Mouse (Mus musculus) megakaryocyte, adult 5-6 weeks (primary cell): ENCODE measurements at regions not wholly inside any gene's neighbourhood (a gene's known extent, or its start where the extent isn't known, plus 50 kb on each side); places are given as distances from the start of the nearest gene placed in this dataset.

ENCODE experiments used
- ATAC-seq: 2 replicates; pipeline ENCODE4 v1.8.0; 2016; ENCODE audit warnings: mild to moderate bottlenecking, inconsistent platforms; ENCODE audit not compliant: poor library complexity, severe bottlenecking

DNA sequence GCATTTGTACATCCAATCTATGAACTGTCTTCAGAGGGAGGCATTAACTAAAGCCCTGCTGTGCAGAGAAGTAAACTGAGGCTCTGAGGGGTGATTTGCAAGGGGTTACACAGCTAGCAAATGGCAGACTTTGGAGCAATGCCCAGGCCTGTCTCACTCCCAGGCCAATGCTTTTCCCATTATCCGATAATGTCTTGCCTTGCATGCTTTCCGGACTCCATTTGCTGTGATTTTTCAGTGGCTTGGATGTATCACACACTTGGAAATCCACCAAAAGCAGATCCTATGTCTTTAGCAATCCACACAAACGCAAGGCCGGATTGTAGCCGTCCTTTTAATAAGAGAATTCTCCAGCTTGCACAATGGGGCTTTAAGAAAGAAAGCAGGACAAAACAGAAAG is 281.7 kb upstream of the Ppargc1a start:
- ATAC-seq: no peak

DNA sequence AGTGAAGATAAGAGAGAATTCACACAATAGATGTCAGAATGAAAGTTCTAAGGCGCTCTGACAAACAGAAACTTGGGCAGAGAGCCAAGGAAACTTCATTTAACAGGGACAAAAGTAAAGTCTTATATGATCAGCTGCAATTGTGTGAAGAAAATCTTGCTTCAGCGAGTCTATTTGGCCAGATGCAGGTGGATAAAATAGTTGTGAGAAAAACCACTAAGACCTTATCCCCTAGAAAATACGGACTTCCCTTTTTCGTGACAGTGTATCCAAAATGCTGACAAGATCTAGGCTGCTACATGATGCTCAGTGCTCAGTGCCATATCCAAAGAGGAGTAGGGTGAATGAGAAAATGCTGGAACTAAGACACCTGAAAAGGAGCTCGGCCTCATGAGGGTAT is 274.7 kb upstream of the Ppargc1a start:
- no peak for ATAC-seq

DNA sequence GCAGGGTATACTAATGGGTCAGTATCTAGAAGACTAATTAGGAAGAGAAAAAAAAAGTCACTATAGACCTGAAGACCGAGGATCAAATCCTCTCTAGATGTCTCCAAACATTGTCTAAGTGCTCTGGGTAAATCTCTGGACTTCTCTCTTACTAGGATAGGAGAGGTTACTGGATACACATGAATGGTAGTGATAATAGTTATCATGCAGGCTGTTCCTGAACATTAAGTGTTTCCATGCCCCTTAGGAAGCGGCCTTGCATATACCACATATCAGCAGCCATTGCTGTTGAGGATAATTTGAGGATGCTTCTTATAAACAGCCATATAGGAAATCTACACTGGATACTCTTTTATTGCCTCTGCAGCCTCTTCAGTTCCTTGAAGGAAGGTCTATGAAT is 274.2 kb upstream of the Ppargc1a start:
- ATAC-seq: no peak

DNA sequence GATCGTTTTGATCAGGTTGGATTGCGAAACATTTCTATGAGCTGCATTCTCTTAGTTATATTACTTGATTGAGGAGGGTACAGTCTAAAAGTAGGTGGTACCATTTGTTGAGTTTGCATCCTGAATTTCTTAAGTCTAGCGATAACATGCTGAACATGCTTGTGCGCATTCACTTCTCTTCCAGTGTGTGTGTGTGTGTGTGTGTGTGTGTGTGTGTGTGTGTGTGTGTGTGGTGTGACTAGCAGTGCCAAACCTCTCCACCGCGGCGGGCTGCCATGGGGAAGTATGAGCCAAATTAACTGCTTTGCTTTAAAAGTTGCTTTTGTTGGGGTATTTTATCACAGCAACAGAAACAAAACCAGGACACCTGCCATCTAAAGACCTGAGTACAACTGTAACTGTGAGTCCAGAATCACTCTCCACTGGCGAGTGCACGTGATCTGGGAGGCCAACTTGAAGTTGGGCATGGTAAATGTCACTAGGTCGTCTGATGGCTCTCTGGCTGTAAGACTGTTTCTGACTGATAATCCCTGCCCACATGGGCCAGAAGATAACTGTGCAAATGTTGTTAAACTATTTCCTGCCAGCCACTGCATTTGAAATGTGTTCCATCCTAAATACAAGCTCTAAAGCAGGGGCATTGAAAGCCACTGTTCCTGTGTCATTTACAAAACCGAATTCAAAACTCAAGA is 273.3 kb upstream of the Ppargc1a start:
- peak; percentile 43; the same call in 1 of the 2 replicates for ATAC-seq

DNA sequence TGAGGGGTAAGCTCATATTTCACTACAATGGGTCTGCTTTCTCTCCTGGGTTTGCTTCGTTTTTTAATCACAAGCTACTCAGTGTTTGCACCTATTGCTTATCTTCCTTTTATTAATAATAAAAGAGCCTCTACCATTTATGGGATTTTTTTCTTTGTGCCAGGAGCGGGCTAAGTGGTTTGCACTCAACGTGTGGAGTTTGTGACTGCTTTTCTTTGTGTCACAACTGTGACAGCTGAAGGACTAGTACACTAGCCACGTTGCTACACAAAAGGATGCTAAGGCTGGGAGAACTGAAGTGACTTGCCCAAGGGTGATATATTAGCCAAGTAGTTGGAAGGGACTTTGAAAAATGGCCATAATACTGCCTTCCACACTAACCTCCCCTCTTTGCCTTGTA is 271.8 kb upstream of the Ppargc1a start:
- ATAC-seq: no peak

DNA sequence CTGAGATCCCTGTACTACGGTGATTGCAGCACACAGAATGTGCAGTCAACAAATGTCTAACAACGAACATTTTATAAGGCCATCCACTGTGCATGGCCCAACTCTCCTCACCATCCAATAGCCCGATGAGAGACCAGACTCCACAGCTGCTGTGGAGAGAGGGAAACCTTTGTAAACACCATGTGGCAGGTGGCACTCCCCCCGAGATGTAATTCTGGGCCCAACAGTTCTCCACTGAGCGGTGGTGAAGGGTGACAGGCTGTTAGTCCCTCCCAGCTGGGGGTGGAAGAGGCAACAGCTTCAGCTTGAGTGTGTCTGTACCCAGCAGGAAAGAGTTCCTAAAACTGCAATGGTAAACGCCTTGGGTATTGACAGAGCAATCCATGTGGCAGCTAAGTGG is 263.0 kb upstream of the Ppargc1a start:
- ATAC-seq: no peak

DNA sequence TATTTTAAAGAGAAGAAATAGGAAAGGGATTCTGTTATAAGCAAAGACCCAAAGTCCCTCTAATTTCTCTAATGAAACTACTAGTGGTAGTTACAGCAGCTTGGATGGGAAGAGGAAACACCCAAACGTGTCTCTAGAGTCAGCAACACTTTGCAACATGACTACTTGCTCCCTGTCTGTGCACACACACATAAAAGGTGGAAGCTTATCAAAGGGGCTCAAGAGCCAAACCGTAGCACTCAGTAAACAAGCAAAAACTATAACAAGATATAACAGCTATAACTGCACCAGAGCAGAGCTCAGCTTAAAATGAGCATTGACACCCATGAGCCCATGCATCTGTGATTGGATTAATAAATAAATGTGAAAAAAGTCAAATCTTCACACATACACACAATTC is 262.5 kb upstream of the Ppargc1a start:
- no peak for ATAC-seq

DNA sequence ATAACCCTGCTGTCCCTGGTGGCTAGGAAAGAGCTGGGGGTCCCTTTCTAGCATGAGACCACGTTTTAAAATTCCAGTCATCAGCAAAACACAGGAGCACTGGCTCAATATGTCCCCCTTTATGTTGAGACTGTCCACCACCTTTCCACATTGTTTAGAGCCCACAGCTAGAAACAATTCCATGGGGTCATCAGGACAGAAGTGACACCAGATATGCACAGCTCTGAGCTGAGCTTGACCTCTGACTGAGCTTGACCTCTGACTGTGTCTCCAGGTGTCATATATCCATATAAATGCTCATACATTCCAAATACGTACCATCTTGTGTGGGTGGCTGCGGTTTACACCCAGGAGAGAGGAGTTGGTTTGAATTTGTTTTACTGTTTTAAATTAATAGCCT is 262.1 kb upstream of the Ppargc1a start:
- ATAC-seq: no peak

DNA sequence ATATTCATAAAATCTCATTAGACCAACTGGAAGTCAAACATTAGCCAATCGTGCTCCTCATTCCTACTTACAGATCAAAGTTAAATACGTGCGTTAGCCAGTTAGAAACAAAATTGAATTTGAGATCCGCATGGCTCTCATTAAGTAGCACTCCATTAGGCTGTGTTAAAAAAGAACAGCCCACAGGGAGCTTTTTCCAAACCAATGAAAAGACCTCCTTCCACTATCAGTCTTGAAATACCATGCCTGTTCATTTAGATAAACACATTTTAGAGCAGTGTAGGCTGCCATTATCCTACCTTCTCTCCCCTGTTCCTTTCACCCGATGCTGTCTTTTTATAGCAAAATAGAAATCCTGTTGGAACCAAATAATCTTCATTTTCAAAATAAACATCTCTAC is 261.5 kb upstream of the Ppargc1a start:
- ATAC-seq: no peak

DNA sequence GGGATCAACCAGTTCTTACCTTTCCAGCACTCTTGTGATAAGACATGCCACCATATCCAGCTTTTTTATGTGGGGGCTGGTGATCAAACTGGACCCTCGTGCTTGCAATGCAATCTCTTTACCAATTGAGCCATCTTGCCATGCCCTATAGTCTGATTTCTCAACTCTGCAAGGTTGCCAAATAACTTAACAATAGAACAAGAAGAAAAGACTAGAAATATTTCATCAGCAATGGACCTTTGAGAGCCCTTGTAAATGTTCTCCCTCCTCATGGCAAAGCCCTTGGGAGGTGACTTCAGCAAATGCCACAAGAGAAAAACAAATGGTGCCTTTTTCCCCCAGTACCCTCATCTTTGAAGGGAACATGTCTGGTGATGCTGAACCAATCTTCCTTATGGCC is 258.7 kb upstream of the Ppargc1a start:
- no peak for ATAC-seq

DNA sequence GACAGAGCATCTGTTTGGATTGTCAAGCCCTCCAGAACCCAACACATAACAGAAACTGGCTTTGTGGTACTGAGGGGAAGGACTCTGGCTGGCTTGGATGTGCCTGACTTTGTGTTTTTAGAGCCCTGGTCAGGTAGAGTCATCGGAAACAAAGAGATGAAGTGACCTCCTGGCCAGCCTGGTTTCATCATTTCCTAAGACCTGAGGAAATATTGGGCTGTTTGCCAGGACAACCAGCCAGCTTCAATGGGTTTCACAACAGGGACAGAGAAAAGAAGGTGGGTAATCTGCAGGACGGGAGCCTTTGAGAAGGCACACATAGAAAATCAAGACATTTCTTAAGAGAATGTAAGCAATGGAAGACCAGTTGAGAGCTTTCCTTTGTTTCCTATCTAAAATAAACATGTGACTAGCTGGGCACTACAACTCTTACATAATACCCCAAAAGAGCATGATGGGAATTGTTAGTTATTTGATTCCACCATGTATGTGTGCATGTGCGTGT is 258.1 kb upstream of the Ppargc1a start:
- no peak for ATAC-seq

DNA sequence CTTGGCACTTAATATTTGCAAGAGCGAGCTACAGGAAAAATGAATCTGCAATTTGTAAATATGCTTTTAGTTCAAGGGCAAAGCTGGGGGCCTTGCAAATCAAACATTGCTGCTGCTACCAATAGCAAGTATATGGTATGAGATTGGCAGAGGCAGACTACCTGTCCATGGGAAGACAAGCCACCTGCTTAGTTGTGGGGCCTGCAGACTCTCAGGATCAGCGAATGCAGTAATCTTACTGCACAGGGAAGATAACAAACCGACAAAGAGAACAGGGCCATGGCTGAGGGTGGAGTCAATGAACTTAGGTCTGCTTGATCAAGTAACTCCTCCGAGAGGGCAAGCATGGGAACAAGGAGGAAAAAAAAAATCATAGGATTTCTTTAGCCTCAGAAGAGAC is 257.2 kb upstream of the Ppargc1a start:
- no peak for ATAC-seq

DNA sequence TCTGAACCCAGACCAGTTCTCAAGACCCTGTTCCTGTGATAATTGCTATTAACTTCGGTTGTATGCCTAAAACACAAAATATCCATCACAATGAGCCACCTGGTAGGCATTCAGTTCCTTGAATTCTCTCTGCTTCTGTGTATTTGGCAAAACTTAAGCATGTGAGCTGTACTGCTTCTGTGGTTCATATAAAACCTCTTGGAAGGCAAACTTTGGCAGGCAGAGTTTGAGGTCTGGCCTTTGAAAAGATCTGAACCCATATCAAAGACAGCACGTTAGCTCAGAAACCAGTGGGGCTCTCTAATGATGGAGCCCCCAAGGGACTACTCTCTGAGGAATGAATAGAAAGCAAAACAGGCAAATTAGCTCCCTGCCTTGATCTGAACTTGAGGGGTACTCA is 256.1 kb upstream of the Ppargc1a start:
- ATAC-seq: no peak

DNA sequence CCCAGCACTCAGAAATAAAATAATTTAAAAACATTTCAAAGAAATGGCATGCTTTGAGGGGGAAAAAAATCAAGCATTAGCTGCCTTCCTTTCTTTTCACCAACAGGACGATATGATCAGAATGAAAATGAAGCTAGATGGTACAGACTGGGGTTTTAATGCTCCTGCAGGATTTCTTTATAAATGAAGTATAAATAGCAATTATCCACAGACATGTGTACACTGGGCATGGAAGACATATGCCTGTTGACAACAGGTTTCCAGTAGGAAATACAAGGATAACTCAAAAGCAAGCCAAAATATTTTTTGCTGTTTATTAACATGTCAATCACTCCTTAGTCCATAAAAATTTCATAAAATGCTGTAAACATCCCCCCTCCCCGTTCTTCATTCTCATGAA is 248.7 kb upstream of the Ppargc1a start:
- ATAC-seq: no peak

DNA sequence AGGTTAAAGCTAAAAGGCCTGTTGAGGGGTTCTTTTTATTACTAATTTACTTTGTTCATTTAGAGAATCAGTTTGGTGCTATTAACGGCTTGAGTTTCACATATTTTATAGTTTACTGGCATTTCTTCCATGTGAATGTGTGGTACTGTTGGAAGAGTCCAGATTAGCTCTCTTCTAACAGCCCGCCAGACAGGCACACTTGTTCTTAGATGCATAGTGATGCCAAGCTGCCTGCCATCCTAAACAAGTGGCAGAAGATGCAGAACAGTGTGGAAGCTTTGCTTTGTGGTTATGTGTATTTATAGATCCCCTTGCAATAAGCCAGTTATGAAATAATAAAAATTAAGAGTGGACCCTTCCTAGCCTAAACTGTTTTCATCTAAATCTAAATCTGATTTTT is 244.2 kb upstream of the Ppargc1a start:
- no peak for ATAC-seq

DNA sequence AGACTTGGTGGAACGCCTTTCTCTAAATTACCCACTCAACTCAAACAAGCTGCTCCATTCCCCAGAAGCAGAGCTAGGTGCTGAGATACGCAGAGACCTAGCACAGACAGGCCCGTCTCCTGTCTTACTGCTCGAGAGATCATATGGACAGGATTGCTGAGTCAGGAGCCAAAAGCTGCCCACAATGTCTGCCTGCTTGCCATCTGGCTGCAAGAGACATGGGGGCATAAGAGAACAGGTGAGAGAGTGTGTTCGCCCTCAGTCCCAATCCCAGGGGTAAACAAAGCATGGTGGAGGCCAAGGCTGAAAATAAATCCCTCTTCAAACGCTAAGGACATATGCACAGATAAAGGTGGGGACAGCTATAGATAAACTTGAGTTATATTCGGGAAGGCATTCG is 234.0 kb upstream of the Ppargc1a start:
- ATAC-seq: no peak

DNA sequence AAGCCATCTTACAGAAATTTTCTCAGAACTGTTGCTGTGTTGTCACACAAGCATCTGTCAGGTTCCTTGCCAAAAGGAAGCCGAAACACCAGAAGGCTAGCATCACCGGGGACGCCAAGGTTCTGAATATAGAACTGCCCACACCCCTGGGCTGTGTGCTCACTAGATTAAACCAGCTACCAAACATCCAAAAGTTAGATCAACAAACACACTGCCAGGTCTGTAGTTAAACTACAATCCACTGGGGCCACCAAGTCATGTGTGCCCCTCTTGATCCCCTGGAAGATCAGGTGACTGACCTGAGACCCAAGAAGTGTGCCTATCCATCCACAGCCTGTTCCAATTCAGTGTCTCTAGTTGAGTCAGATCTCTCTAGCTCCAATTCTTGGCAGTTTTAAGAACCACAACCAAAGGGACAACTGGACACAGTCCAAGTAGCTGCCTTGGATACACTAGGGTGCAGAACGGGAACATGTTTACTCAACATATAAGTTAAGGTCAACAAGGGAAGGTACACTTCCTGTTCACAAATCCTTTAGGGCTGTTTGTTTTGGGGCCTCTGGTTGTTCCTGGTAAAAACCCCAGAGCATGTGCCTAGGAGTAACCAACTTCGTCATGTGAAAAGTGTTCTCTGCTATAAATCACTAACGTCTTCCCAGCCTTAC is 232.0 kb upstream of the Ppargc1a start:
- ATAC-seq: no peak

DNA sequence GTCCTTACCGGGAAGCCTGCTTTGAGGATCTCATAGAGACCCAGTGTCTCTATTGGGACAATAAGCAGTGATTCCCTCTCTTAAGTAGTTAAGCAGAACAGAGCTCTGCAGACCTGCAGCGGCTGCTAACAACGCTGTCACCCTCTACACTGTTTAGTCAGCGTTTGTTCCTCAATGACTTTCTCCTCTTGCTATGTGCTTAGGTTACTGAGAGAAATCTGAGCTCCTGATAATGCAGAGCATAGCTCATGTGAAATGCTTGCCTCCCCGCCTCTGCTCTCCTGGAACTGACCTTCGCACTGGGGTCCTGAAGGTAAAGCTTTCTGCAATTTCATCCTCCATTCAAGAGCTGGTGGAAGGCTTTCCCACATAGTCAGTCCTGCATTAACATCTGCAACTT is 226.6 kb upstream of the Ppargc1a start:
- no peak for ATAC-seq

DNA sequence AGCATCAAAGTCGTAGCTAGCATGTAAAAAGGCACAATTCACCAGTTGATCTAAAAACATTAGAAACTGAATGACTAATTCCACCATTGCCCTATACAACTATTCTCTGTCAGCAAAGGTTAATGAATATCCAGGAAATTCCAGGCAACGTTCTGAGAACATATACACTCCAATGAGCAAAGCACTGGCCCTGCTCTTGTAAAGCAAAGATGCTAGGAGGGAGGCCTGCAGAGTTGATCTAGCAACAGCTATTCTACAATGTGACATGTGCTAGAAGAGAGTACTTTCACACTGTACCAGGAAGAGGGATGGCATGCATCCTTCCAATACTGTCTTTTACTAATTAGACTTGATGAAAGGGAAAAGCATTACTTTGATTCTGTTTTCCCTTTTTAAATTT is 225.4 kb upstream of the Ppargc1a start:
- no peak for ATAC-seq

DNA sequence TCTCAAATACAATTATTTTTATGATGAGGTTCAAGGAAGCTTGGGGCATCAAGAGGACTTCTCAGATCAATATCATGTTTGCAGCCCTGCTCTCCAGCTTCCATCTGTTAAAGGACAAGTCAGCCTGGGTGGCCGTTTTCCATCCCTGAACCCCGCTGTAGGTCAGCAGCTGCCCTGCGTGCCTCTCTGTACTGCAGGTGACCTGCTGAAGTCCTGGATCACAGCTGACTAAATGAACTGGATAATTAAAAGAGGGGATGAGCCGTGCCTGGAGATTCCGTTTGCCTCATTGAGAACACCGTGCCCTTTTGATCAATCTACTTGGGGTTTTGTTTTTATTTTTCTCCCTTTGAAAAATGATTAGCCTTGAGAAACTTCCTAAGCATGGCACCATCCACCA is 221.2 kb upstream of the Ppargc1a start:
- ATAC-seq: no peak

DNA sequence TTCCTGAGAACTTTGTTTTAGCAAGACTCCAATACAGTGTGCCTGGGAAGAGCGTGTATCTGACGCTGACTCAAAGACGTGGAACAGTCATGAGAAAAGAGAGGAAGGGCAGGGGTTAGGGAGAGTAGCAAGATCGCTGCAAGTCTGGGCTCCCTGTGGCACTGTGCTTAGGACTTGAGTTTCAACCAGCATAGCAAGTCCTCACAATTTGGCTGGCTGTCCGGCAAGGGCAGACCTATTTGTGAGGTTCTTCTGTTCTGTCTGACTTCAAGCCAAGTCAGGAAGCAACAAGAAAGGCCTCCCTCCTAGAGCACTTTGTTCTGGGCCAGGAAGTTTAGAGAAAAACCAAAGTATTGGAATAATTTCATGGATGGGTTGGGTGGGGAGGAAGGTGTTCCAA is 216.0 kb upstream of the Ppargc1a start:
- no peak for ATAC-seq

DNA sequence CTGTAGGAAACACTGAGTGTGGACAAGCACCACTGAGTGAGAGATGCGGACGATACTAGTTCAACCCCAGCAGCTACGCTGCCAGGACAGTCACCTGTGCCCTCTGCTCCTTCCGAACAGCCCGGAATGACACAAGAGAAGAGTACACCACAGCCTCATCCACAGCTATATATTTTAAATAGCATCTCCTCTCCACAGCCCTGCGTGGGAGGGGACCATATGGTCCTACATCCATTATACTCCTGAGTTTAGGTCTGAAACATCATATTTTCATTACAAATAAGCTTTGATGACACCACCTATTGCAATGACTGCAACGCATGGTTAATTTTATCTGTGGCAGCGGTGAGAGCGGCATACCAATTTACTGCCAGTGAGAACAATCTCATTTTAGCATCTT is 215.6 kb upstream of the Ppargc1a start:
- ATAC-seq: no peak
